Mouse (Mus musculus): ENCODE data around the gene Cdc42ep2. TPM values are rescaled to one million over a fixed set of nuclear protein-coding genes. Genes with fewer than 3 reads are reported as not detected.

The Cdc42ep2 gene
- 0.14 TPM for polyA plus RNA-seq (2017; shearing (Covaris generic))

DNA sequence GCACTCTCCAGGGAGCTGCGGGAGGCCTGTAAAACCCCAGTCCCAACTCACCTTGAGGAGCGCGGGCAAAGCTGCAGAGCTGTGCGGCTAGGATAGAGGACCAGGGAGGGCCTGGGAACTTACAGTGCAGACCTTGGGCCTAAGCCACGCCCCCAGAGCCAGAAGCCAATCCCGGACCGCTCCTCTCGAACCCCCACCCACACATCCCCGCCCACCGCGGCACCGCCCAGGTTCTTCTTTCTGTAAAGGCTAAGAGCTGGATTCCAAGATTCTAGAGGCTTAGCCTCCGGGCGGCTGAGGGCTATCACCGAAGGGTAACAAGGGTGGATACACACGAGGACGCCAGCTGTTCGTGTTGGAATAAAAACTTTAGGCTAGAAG is at the start of gene Cdc42ep2:
Gene Cdc42ep2 (minus strand): TSS at position 104 of the 381 bp plus-strand sequence.

GRCm38 (mm10) chr19:5963883-5964562 is 39.4 kb upstream of the Cdc42ep2 start, which contains the start of gene Pola2:
TSS of gene Pola2 (minus strand) at chr19:5964202.

GRCm38 (mm10) chr19:5913007-5913719 is 11.5 kb downstream of the Cdc42ep2 start, which contains the start of gene Dpf2:
TSS of gene Dpf2 (minus strand) at chr19:5913010.

DNA sequence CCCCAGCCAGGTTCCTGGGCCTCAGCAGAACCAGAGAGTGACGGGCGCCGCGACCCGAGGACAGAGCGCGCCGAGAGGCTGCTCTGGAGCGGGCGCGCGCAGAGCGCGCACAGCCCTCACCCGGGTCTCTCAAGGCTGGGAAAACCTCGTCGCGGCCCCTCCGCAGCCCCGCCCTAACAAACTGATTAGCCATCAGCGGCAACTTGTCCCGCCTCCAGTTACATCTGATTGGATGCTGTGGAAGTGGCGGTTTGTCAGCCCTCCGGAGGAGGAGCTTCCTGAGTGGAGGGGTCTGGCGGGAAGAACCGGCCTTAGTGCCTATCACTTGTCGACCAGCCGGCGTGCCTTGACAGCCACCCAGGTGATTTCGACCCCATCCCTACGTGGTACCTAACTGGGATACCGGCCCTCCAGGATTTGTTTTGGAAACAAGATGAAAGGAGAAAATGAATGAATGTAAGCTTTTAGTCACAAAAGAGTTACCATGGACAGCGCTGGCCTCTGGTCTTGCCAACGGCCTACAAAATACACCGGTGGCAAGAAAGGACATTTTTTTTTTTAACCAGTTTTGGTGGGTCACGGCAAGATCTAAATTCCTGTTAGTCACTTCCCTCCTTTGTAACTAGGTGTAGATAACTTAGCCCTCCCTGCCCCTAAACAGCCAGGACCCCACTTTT is 30.5 kb downstream of the Cdc42ep2 start, which contains the start of gene Tigd3:
Gene Tigd3 (minus strand): TSS at position 148 of the 677 bp plus-strand sequence.

GRCm38 (mm10) chr19:5877618-5878361 is 46.8 kb downstream of the Cdc42ep2 start, which contains the start of gene Slc25a45:
TSS of gene Slc25a45 (plus strand) at chr19:5877808.

DNA sequence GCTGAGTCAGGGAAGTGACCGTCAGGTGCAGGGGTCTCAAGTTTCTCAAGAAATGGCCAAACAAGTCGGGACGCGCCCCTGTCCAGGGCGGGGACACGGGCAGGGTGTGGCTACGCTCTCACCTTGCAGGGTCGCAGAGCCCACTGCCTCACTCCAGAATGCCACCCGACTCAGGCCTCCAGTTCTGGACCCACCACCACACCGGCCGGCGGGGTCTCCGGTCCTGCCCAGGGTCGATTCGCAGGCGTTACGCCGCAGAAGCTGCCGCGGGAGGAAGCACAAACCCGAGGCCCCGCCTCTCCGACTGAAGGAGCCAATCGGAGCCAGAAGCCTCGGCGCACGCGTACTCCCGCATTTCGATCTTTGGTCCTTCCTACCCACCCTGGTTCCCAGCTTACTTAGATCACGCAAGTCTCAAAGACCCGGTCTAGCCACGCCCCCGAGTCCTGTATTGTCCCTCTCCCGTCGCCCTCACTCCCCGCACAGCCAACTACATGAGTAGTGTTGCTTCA is 49.6 kb downstream of the Cdc42ep2 start, which contains the start of gene Frmd8:
Gene Frmd8 (minus strand): TSS at position 306 of the 512 bp plus-strand sequence.

Other genes starting within 250 kb of the Cdc42ep2 start
- 53.1 TPM for gene Map3k11, start 236.1 kb downstream of the Cdc42ep2 start, polyA plus RNA-seq (2017; shearing (Covaris generic))
- 58.4 TPM for gene Pcnx3, start 235.9 kb downstream of the Cdc42ep2 start, polyA plus RNA-seq (2017; shearing (Covaris generic))
- gene Kcnk7, start 220.4 kb downstream of the Cdc42ep2 start, polyA plus RNA-seq (2017; shearing (Covaris generic)): 0.46 TPM
- gene Ehbp1l1, start 198.5 kb downstream of the Cdc42ep2 start, polyA plus RNA-seq (2017; shearing (Covaris generic)): 20.2 TPM
- gene Fam89b, start 195.2 kb downstream of the Cdc42ep2 start, polyA plus RNA-seq (2017; shearing (Covaris generic)): 57.4 TPM
- gene Ltbp3, start 183.9 kb downstream of the Cdc42ep2 start, polyA plus RNA-seq (2017; shearing (Covaris generic)): not detected
- 65.2 TPM for gene Scyl1, start 153.4 kb downstream of the Cdc42ep2 start, polyA plus RNA-seq (2017; shearing (Covaris generic))
- gene Frmd8, start 49.5 kb downstream of the Cdc42ep2 start, polyA plus RNA-seq (2017; shearing (Covaris generic)): 168 TPM
- gene Slc25a45, start 47.0 kb downstream of the Cdc42ep2 start, polyA plus RNA-seq (2017; shearing (Covaris generic)): 15.7 TPM
- gene Tigd3, start 30.7 kb downstream of the Cdc42ep2 start, polyA plus RNA-seq (2017; shearing (Covaris generic)): 0.55 TPM
- 128 TPM for gene Dpf2, start 11.8 kb downstream of the Cdc42ep2 start, polyA plus RNA-seq (2017; shearing (Covaris generic))
- 51.0 TPM for gene Pola2, start 39.4 kb upstream of the Cdc42ep2 start, polyA plus RNA-seq (2017; shearing (Covaris generic))
- gene Slc22a20, start 61.3 kb upstream of the Cdc42ep2 start, polyA plus RNA-seq (2017; shearing (Covaris generic)): not detected
- gene Capn1, start 91.1 kb upstream of the Cdc42ep2 start, polyA plus RNA-seq (2017; shearing (Covaris generic)): 53.1 TPM
- gene Syvn1, start 121.8 kb upstream of the Cdc42ep2 start, polyA plus RNA-seq (2017; shearing (Covaris generic)): 69.3 TPM
- 37.0 TPM for gene Mrpl49, start 133.0 kb upstream of the Cdc42ep2 start, polyA plus RNA-seq (2017; shearing (Covaris generic))
- gene Fau, start 133.0 kb upstream of the Cdc42ep2 start, polyA plus RNA-seq (2017; shearing (Covaris generic)): 1,034 TPM
- 20.1 TPM for gene Znhit2, start 136.4 kb upstream of the Cdc42ep2 start, polyA plus RNA-seq (2017; shearing (Covaris generic))
- 15.6 TPM for gene Tm7sf2, start 143.6 kb upstream of the Cdc42ep2 start, polyA plus RNA-seq (2017; shearing (Covaris generic))
- gene Vps51, start 152.4 kb upstream of the Cdc42ep2 start, polyA plus RNA-seq (2017; shearing (Covaris generic)): 109 TPM
- not detected for gene Tmem262, start 155.2 kb upstream of the Cdc42ep2 start, polyA plus RNA-seq (2017; shearing (Covaris generic))
- 0.80 TPM for gene Gm28374, start 157.4 kb upstream of the Cdc42ep2 start, polyA plus RNA-seq (2017; shearing (Covaris generic))
- gene Zfpl1, start 160.1 kb upstream of the Cdc42ep2 start, polyA plus RNA-seq (2017; shearing (Covaris generic)): 27.6 TPM
- 0.58 TPM for gene Cdca5, start 160.2 kb upstream of the Cdc42ep2 start, polyA plus RNA-seq (2017; shearing (Covaris generic))
- gene AC131692.1, start 169.6 kb upstream of the Cdc42ep2 start, polyA plus RNA-seq (2017; shearing (Covaris generic)): not detected
- gene Naaladl1, start 181.0 kb upstream of the Cdc42ep2 start, polyA plus RNA-seq (2017; shearing (Covaris generic)): not detected
- gene Sac3d1, start 193.8 kb upstream of the Cdc42ep2 start, polyA plus RNA-seq (2017; shearing (Covaris generic)): 13.0 TPM
- gene Snx15, start 203.5 kb upstream of the Cdc42ep2 start, polyA plus RNA-seq (2017; shearing (Covaris generic)): 41.7 TPM
- gene Batf2, start 216.2 kb upstream of the Cdc42ep2 start, polyA plus RNA-seq (2017; shearing (Covaris generic)): not detected
- gene Arl2, start 216.7 kb upstream of the Cdc42ep2 start, polyA plus RNA-seq (2017; shearing (Covaris generic)): 23.4 TPM

Measured in naive thymus-derived CD4-positive, alpha-beta T cell, adult 5 months (primary cell).